Mouse (Mus musculus) MEL-GATA-1-ER (cell line): Measurements from ENCODE around the gene Serf2.
"Not testable (repeated sequence)": the region's sequence is repeated elsewhere in the genome, so short reads cannot be mapped to it uniquely, and the experiment has no call there.

Source experiments
- DNase-seq: peaks from one replicate; pipeline ENCODE4 v3.0.0-alpha.2; 2012; ENCODE audit warnings: low read depth; ENCODE audit errors: extremely low read depth

The Serf2 gene

GRCm38 (mm10) chr2:121447006-121447405 lies 2.0 kb upstream of the Serf2 start:
- no peak for DNase-seq

GRCm38 (mm10) chr2:121448136-121448535 lies 859 bp upstream of the Serf2 start:
- no peak for DNase-seq

- DNase-seq: no peak
Measured at GRCm38 (mm10) chr2:121449545-121450011, 583 bp downstream of the Serf2 start.

- DNase-seq: no peak
Measured at GRCm38 (mm10) chr2:121450093-121450492, 1.1 kb downstream of the Serf2 start.

- DNase-seq: no peak
Measured at GRCm38 (mm10) chr2:121452361-121452760, 3.4 kb downstream of the Serf2 start.

GRCm38 (mm10) chr2:121452990-121453389 lies 4.0 kb downstream of the Serf2 start, which contains the start of gene Hypk:
TSS of gene Hypk (plus strand) at chr2:121453290.
- DNase-seq: no peak

GRCm38 (mm10) chr2:121453917-121454316 lies 4.9 kb downstream of the Serf2 start:
- DNase-seq: no peak

GRCm38 (mm10) chr2:121455534-121455933 lies 6.5 kb downstream of the Serf2 start:
- DNase-seq: no peak

GRCm38 (mm10) chr2:121456692-121457642 lies 8.0 kb downstream of the Serf2 start, which contains the start of gene Serinc4:
TSS of gene Serinc4 (minus strand) at chr2:121456781.
- DNase-seq: peak; percentile 86

- no peak for DNase-seq
Measured at GRCm38 (mm10) chr2:121460071-121460470, 11.1 kb downstream of the Serf2 start.

GRCm38 (mm10) chr2:121468982-121469381 lies 20.0 kb downstream of the Serf2 start:
- not testable (repeated sequence) for DNase-seq

- DNase-seq: not testable (repeated sequence)
Measured at GRCm38 (mm10) chr2:121472783-121473182, 23.8 kb downstream of the Serf2 start.

GRCm38 (mm10) chr2:121473301-121474179 lies 24.5 kb downstream of the Serf2 start, which contains the start of gene Mfap1b:
TSS of gene Mfap1b (minus strand) at chr2:121474067.
- peak; percentile 88 for DNase-seq

- DNase-seq: no peak
Measured at GRCm38 (mm10) chr2:121474180-121474535, 25.2 kb downstream of the Serf2 start.

GRCm38 (mm10) chr2:121475306-121475705 lies 26.3 kb downstream of the Serf2 start:
- not testable (repeated sequence) for DNase-seq

GRCm38 (mm10) chr2:121477491-121478266 lies 28.7 kb downstream of the Serf2 start:
- DNase-seq: no peak

GRCm38 (mm10) chr2:121480498-121480897 lies 31.5 kb downstream of the Serf2 start:
- DNase-seq: no peak

GRCm38 (mm10) chr2:121480916-121481315 lies 31.9 kb downstream of the Serf2 start:
- DNase-seq: not testable (repeated sequence)

- no peak for DNase-seq
Measured at GRCm38 (mm10) chr2:121483576-121483975, 34.6 kb downstream of the Serf2 start.

GRCm38 (mm10) chr2:121484403-121484802 lies 35.4 kb downstream of the Serf2 start:
- not testable (repeated sequence) for DNase-seq

- not testable (repeated sequence) for DNase-seq
Measured at GRCm38 (mm10) chr2:121501550-121501949, 52.6 kb downstream of the Serf2 start.
